Mouse (Mus musculus): Measurements from ENCODE around the gene Zfp580.

DNA sequence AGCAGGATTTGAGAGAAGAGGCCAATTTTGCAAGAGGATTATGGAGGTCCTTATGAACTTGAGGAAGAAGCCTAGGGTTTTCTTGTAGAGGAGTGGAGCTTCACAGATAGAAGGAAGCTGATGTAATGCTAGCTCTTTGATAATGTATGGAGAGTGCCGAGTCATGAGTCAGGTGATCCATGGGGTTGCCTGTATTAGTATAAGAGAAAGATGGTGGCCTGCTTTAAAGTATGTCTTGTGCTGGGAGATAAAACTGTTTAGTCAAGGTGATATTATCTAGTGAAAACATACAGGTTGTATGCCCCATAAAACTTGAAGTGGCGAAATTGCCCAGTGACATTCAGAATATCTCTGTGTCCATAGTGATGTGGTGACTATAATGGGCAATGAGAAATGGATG, 25.6 kb downstream of the Zfp580 start:
- TF ChIP-seq CTCF (IDR thresholded peaks at IDR 0.05; ENCODE audit: low read depth) (no peak), EP300 (optimal IDR thresholded peaks at IDR 0.05) (no peak)
